Mouse (Mus musculus): ENCODE data around the gene Mllt10.
A peak's percentile ranks its signal among the peaks of the same experiment; 100 is the strongest.

GRCm38 (mm10) chr2:18027448-18028139, 27.4 kb upstream of the Mllt10 start:
- TF ChIP-seq POLR2A (IDR thresholded peaks at IDR 0.05; ENCODE audit: insufficient read length, low read depth) (peak; percentile 33), TCF12 (IDR thresholded peaks at IDR 0.05; ENCODE audit: insufficient read depth, poor library complexity, severe bottlenecking) (no peak), E2F4 (IDR thresholded peaks at IDR 0.05; ENCODE audit: insufficient read depth) (no peak), USF1 (IDR thresholded peaks at IDR 0.05; ENCODE audit: low read depth) (no peak), MYOD1 (IDR thresholded peaks at IDR 0.05; ENCODE audit: control insufficient read depth in 1 of 3, insufficient read length in 2 of 3, low read depth in 2 of 3) (peak in 1 of 3 experiments; percentile 27), POLR2AphosphoS2 (IDR thresholded peaks at IDR 0.05; ENCODE audit: insufficient read length, low read depth) (no peak), MYOG (IDR thresholded peaks at IDR 0.05; ENCODE audit: control insufficient read depth in 1 of 3, insufficient read depth in 1 of 3, insufficient read length in 2 of 3, low read depth in 2 of 3) (peak in 1 of 3 experiments; percentile 47), MAX (IDR thresholded peaks at IDR 0.05; ENCODE audit: low read depth) (no peak), CEBPB (IDR thresholded peaks at IDR 0.05; ENCODE audit: insufficient read depth, poor library complexity, severe bottlenecking) (no peak), SRF (IDR thresholded peaks at IDR 0.05; ENCODE audit: control insufficient read depth, insufficient read length, low read depth) (no peak)

All from myocyte (in vitro differentiated cells).